Mouse (Mus musculus) left cerebral cortex, adult 18-20 months (tissue): ENCODE data around the gene Gm3404. TPM values are rescaled to one million over a fixed set of nuclear protein-coding genes. Genes with fewer than 3 reads are reported as not detected.
"Not testable (repeated sequence)": the region's sequence is repeated elsewhere in the genome, so short reads cannot be mapped to it uniquely, and the experiment has no call there.

Source experiments
- DNase-seq, 2 experiments: peaks; one replicate each; pipeline ENCODE4 v3.0.0; 2021 to 2022; ENCODE audit warnings: low spot score in 2 of 2, mixed read lengths in 1 of 2
- long read RNA-seq, 2 experiments: library from polyadenylated mRNA; stranded (forward); transcript quantifications; one replicate each; pipeline ENCODE4 v2.0.0; 2021
- total RNA-seq, 2 experiments: library from RNA; stranded (reverse); gene quantifications; 2 replicates each; pipeline ENCODE4 v1.2.3; 2021

The Gm3404 gene
- not detected for total RNA-seq
- long read RNA-seq, experiment 1 = 0 reads
- long read RNA-seq, experiment 2 = 0 reads

DNA sequence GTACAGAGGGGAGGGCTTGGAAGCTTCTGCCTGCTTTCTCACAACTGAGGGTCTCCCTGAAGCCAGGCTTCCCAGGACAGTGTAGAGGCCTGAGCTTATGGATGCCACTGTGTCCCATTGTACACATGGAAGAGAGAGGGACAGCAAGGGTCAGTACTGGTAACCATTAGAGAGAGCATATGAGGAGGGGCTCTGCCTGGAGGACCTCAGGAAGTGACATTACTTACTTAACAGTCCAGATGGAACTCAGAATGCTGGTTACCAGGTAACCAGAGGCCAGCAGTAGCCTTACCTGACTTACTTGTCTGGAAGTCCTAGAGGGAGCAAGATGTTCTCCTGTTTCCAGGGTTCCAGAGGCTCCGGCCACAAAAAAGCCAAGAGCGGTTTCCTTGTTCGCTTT lies at the start of gene Gm3404:
Gm3404 (plus strand) TSS at position 301 of the 400 bp plus-strand sequence.
- not testable (repeated sequence) for DNase-seq

DNA sequence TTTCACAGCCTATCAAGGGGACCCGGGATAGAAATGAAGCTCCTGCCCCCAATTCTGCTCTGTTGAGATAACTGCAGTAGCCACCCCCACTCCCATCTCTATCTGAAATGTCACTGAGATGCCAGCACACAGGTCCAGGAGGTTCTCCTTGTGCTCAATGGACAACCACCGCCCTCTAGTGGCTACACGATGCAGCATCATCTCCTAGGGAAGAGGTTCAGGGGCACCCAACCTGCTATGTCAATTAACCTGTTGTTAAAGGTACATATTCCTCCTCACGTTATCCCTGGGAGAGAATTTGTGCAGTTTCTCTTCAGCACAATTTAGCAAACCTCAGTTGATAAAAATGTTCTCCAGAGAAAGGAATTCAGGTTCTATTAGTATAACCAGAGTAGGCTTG lies 46.0 kb upstream of the Gm3404 start:
- peak; percentile 22 to 47 for DNase-seq

DNA sequence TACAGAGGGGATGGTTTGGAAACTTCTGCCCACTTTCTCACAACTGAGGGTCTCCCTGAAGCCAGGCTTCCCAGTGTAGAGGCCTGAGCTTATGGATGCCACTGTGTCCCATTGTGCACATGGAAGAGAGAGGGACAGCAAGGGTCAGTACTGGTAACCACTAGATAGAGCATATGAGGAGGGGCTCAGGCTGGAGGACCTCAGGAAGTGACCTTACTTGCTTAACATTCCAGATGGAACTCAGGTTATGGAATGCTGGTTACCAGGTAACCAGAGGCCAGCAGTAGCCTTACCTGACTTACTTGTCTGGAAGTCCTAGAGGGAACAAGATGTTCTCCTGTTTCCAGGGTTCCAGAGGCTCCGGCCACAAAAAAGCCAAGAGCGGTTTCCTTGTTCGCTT lies 43.9 kb upstream of the Gm3404 start, which contains the start of gene Gm6408:
Gm6408 (plus strand) TSS at position 301 of the 400 bp plus-strand sequence.
- DNase-seq = not testable (repeated sequence)

DNA sequence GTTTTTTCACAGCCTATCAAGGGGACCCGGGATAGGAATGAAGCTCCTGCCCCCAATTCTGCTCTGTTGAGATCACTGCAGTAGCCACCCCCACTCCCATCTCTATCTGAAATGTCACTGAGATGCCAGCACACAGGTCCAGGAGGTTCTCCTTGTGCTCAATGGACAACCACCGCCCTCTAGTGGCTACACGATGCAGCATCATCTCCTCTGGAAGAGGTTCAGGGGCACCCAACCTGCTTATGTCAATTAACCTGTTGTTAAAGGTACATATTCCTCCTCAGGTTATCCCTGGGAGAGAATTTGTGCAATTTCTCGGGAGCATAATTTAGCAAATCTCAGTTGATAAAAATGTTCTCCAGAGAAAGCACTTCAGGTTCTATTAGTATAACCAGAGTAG lies 36.6 kb upstream of the Gm3404 start:
- DNase-seq = peak; percentile 27 to 56

DNA sequence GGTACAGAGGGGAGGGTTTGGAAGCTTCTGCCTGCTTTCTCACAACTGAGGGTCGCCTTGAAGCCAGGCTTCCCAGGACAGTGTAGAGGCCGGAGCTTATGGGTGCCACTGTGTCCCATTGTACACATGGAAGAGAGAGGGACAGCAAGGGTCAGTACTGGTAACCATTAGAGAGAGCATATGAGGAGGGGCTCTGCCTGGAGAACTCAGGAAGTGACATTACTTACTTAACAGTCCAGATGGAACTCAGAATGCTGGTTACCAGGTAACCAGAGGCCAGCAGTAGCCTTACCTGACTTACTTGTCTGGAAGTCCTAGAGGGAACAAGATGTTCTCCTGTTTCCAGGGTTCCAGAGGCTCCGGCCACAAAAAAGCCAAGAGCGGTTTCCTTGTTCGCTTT lies 34.5 kb upstream of the Gm3404 start, which contains the start of gene Gm6370:
Gm6370 (plus strand) TSS at position 301 of the 400 bp plus-strand sequence.
- not testable (repeated sequence) for DNase-seq

DNA sequence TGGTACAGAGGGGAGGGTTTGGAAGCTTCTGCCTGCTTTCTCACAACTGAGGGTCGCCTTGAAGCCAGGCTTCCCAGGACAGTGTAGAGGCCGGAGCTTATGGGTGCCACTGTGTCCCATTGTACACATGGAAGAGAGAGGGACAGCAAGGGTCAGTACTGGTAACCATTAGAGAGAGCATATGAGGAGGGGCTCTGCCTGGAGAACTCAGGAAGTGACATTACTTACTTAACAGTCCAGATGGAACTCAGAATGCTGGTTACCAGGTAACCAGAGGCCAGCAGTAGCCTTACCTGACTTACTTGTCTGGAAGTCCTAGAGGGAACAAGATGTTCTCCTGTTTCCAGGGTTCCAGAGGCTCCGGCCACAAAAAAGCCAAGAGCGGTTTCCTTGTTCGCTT lies 23.5 kb upstream of the Gm3404 start, which contains the start of gene 4930449I24Rik:
4930449I24Rik (plus strand) TSS at position 301 of the 400 bp plus-strand sequence.
- not testable (repeated sequence) for DNase-seq

DNA sequence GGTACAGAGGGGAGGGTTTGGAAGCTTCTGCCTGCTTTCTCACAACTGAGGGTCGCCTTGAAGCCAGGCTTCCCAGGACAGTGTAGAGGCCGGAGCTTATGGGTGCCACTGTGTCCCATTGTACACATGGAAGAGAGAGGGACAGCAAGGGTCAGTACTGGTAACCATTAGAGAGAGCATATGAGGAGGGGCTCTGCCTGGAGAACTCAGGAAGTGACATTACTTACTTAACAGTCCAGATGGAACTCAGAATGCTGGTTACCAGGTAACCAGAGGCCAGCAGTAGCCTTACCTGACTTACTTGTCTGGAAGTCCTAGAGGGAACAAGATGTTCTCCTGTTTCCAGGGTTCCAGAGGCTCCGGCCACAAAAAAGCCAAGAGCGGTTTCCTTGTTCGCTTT lies 11.8 kb upstream of the Gm3404 start, which contains the start of gene Gm3402:
Gm3402 (plus strand) TSS at position 301 of the 400 bp plus-strand sequence.
- DNase-seq = not testable (repeated sequence)

DNA sequence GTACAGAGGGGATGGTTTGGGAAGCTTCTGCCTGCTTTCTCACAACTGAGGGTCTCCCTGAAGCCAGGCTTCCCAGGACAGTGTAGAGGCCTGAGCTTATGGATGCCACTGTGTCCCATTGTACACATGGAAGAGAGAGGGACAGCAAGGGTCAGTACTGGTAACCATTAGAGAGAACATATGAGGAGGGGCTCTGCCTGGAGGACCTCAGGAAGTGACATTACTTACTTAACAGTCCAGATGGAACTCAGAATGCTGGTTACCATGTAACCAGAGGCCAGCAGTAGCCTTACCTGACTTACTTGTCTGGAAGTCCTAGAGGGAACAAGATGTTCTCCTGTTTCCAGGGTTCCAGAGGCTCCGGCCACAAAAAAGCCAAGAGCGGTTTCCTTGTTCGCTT lies 11.7 kb downstream of the Gm3404 start, which contains the start of gene Gm3409:
Gm3409 (plus strand) TSS at position 301 of the 400 bp plus-strand sequence.
- DNase-seq = not testable (repeated sequence)

DNA sequence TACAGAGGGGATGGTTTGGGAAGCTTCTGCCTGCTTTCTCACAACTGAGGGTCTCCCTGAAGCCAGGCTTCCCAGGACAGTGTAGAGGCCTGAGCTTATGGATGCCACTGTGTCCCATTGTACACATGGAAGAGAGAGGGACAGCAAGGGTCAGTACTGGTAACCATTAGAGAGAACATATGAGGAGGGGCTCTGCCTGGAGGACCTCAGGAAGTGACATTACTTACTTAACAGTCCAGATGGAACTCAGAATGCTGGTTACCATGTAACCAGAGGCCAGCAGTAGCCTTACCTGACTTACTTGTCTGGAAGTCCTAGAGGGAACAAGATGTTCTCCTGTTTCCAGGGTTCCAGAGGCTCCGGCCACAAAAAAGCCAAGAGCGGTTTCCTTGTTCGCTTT lies 30.2 kb downstream of the Gm3404 start, which contains the start of gene Gm3415:
Gm3415 (plus strand) TSS at position 301 of the 400 bp plus-strand sequence.
- not testable (repeated sequence) for DNase-seq

DNA sequence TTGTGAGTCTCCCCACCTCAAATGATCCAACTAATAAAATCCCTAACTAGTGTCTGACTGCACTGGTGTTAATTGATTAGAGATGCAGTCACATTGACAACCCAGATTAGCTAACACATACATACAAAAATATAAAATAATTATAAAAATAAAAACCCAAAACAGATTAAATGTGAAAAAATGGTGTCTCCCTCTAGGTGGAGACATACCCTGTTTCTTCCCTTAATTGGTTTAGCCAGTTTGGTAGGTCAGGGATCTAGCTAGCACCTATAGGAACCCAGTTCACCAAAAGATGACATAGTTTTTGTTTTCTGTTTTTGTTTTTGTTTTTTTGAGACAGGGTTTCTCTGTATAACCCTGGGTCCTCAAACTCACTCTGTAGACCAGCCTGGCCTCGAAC lies 38.7 kb downstream of the Gm3404 start:
- DNase-seq = no peak

DNA sequence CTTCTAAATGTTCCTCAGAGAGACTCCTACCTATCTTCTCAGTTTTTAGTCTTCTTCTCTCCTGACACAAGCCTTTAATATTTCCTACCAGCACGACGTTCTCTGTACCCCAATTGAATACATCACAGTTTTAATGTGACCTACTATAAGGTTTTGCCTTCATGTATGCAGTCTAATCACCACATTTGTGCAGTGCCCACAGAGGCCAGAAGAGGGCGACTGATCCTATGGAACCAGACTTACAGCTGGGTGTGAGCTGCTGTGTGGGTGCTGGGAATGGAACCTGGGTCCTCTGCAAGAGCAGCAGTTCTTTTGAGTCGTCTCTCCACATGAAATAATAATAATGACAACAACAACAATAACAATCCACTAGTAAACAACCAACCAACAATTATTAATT lies 41.5 kb downstream of the Gm3404 start:
- peak in 1 of 2 experiments; percentile 29 for DNase-seq

DNA sequence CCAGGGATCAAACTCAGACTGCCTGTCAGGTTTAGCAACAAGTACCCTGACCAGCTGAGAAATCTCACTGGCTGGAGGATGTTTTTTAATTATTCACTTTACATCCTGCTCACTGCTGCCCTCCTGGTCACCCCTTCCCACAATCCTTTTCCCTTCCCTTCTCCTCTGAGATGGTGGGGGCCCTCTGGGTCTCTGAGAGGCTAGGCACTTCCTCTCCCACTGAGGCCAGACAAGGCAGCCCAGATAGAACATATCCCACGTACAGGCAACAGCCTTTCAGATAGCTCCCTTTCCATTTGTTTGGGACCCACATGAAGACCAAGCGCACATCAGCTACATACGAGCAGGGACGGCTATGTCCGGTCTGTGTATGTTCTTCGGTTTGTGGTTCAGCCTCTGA lies 44.6 kb downstream of the Gm3404 start:
- not testable (repeated sequence) for DNase-seq

DNA sequence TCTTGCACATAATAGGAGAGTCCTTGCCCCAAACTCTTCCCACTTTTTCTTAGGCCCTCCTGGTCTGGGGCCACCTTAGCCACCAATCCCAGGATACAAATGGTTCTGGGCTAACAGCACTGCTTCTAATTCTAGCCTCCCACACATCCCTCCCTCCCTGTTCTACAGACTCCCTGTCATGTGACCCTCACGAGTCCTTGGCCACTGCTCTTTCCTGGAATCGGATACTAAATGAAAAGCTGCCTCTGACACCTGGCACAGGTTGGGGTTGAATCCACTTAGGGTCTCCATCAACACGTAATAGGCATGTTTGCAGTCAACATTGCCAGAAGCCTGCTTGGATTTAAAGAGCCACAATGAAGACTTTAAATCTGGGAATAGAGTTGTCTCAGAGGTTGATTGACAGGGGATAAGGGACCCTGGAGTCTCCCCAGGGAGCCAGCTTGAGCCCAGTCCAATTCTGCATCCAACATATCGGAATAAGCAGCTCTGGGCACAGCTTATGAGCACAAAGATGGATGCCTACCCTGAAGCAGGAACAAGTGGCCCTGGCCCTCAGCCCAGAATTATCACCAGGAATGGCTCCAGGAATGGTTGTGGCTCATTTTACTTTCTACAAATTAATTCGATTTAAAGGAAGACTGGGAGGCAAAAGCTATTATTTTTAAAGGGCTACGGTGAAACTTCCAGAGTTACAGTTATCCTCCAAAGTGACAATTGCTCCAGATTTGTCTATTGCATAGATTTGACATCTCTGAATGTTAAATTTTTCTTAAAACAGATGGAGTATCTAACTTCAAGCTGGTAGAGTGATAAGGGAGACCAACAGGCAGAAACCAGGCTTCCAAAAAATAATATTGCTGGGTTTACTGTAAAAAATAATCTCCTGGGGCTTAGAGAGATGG lies 46.5 kb downstream of the Gm3404 start:
- DNase-seq = peak; percentile 56 to 70

DNA sequence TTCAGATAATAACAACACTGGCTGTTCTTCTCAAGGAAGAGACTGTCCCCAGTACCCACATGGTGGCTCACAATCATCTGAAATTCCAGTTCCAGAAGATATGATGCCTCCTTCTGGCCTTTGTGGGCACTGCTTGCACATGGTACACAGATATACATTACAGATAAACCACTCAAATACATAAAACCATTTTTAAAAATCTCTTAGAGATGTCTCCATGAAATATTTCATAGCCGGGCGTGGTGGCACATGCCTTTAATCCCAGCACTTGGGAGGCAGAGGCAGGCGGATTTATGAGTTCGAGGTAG lies 47.1 kb downstream of the Gm3404 start:
- DNase-seq = not testable (repeated sequence)

DNA sequence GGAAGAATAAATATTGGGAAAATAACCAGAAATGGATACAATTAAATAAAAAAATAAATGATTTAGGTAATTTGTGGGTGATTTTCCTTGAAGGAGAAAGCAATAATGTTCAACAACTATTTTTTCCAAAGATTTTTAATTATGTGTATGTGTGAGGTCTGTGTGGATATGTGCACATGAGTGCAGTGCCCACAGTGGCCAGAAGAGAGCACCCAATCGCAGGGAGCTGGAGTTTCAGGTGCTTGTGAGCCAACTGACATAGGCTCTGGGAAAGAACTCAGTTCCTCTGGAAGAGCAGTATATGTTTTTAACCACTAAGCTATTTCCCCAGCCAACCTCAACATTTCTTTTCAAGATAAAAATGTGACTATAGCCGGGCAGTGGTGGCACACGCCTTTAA lies 51.1 kb downstream of the Gm3404 start:
- no peak for DNase-seq

Other genes with a start within 250 kb of the Gm3404 start
- 10 to 100 TPM; 87.4 to 91.9 TPM for gene Wasf3, start 140.8 kb upstream of the Gm3404 start, total RNA-seq
- gene Gm6408, start 43.8 kb upstream of the Gm3404 start, total RNA-seq = not detected
- not detected for gene Gm6370, start 34.4 kb upstream of the Gm3404 start, total RNA-seq
- not detected for gene 4930449I24Rik, start 23.4 kb upstream of the Gm3404 start, total RNA-seq
- not detected for gene Gm3402, start 11.7 kb upstream of the Gm3404 start, total RNA-seq
- not detected for gene Gm3409, start 11.8 kb downstream of the Gm3404 start, total RNA-seq
- not detected for gene Gm3415, start 30.3 kb downstream of the Gm3404 start, total RNA-seq
- 10 to 100 TPM; 24.4 to 30.5 TPM for gene Gpr12, start 59.4 kb downstream of the Gm3404 start, total RNA-seq